Mouse (Mus musculus) heart, embryonic 12.5 days (tissue): ENCODE results near the gene Ninl. TPM values are rescaled to one million over a fixed set of nuclear protein-coding genes. Genes with fewer than 3 reads are reported as not detected.
A peak's percentile ranks its signal among the peaks of the same experiment; 100 is the strongest.

Experiments used
- ATAC-seq: fragments of 200-750 bp; cut with Nextera tagmentation; 2 replicates; pipeline ENCODE4 v1.8.0; 2017; ENCODE audit warnings: moderate TSS enrichment, moderate library complexity; ENCODE audit not compliant: insufficient number of reproducible peaks, low FRiP score
- H3K27ac ChIP-seq: fragments of 300-500 bp; sonication (generic); 2 replicates; pipeline ENCODE4 v1.5.1; 2016; ENCODE audit warnings: mild to moderate bottlenecking, moderate library complexity; ENCODE audit not compliant: poor library complexity, severe bottlenecking
- H3K27me3 ChIP-seq: fragments of 300-500 bp; sonication (generic); replicated peaks from 2 replicates; pipeline ENCODE4 v1.6.1; 2016; ENCODE audit warnings: mild to moderate bottlenecking, moderate library complexity
- H3K36me3 ChIP-seq: fragments of 300-500 bp; sonication (generic); 2 replicates; pipeline ENCODE4 v1.6.1; 2016; ENCODE audit warnings: mild to moderate bottlenecking, moderate library complexity
- H3K4me1 ChIP-seq: fragments of 300-500 bp; sonication (generic); replicated peaks from 2 replicates; pipeline ENCODE4 v1.6.1; 2016; ENCODE audit warnings: mild to moderate bottlenecking
- H3K4me2 ChIP-seq: fragments of 300-500 bp; sonication (generic); 2 replicates; pipeline ENCODE4 v1.6.1; 2016; ENCODE audit warnings: mild to moderate bottlenecking, moderate library complexity
- H3K4me3 ChIP-seq: fragments of 300-500 bp; sonication (generic); 2 replicates; pipeline ENCODE4 v1.5.1; 2016; ENCODE audit warnings: mild to moderate bottlenecking
- H3K9ac ChIP-seq: fragments of 300-500 bp; sonication (generic); 2 replicates; pipeline ENCODE4 v1.6.1; 2016; ENCODE audit warnings: mild to moderate bottlenecking, moderate library complexity
- H3K9me3 ChIP-seq: fragments of 300-500 bp; sonication (generic); replicated peaks from 2 replicates; pipeline ENCODE4 v1.6.1; 2016; ENCODE audit warnings: mild to moderate bottlenecking, moderate library complexity
- WGBS: fragments of 180-500 bp; shearing (Covaris S2); methylation state at CpG from one replicate; pipeline ENCODE4 v1.1.7; 2016; 5-methylcytosine and 5-hydroxymethylcytosine counted together
- polyA plus RNA-seq: library from polyadenylated mRNA; unstranded; fragments of >200 nt; fragmentation: Nextera tagmentation; extraction: Ambion mirVana; gene quantifications from 2 replicates; pipeline ENCODE4 v1.2.1, GENCODE M21; 2016

Gene Ninl
- polyA plus RNA-seq, 1 experiment from 2014 or later: 8.4 TPM

DNA sequence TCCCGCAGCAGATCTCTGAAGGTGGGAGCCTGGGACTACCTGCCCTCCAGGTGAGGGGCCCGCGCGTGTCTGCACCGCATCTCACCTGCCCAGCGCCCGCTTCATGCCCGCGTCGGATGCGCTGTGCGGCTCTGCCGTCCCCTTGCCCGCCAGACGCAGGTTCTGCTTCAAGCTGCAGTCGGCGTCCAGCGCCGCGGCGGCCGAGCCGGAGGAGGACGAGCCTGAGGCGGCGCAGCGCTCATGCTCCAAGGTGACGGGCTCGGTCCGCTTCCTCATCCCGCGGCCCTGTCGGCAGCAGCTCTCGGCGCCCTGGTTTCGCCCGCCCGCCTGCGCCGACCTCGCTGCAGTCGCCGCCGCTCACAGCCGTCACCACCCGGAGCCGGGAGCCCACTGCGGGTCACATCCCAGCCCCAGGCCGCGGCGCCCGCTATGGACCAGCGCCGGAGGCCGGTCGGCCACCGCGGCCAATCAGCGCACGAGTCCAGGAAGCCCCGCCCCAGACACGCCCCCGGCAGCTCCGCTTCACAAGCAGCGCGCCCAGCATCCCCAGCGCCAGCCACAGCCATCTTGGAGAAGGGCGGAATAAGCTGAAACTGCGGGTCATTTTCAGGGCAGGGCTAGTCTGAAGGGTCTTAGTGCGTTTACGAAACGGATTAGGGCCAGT is 134.8 kb downstream of the Ninl start, which contains the start of gene Abhd12:
Gene Abhd12 (minus strand): TSS at position 470 of the 664 bp plus-strand sequence.
- Histone ChIP-seq H3K27ac (peak within 1 kb of the TSS; percentile 78), H3K9ac (peak within 1 kb of the TSS; percentile 96), H3K4me3 (peak within 1 kb of the TSS; percentile 99), H3K27me3 (no peaks in the 10 kb centered on the region), H3K36me3 (peaks cover 6% of the 10 kb centered on the region; the same call in 1 of the 2 replicates), H3K4me1 (peaks cover 9% of the 10 kb centered on the region), H3K9me3 (no peaks in the 10 kb centered on the region), H3K4me2 (peak within 1 kb of the TSS; percentile 96)
- under 1% methylated on average over 72 of the region's 72 CpGs for WGBS
- peak; percentile 99 for ATAC-seq

DNA sequence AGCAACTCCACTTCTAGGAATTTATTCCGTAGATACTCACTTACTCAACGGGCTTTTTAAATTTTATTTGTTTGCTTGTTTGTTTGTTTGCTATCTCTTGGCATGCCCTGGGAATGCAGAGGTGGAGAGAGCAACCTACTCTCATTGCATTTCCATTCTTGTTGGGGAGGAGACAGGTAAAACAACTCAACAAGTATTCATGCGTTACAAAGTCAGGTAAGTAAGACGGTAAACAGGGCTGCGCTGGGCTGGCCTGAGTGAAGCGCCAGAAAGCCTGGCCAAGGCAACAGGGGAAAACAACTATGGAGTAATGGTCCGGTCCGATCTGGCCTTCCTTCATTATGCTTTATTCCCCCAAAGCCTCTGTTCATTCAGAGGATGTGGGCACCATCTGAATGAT is 136.8 kb downstream of the Ninl start:
- no peak overlapping the region for H3K4me2 ChIP-seq
- peaks cover 6% of the 10 kb centered on the region; the same call in 1 of the 2 replicates for H3K36me3 ChIP-seq
- H3K9me3 ChIP-seq: no peaks in the 10 kb centered on the region
- 89% methylated on average over 8 of the region's 8 CpGs for WGBS
- H3K9ac ChIP-seq: no peak overlapping the region
- H3K27me3 ChIP-seq: no peaks in the 10 kb centered on the region
- H3K4me1 ChIP-seq: peaks cover 9% of the 10 kb centered on the region
- no peak overlapping the region for H3K4me3 ChIP-seq
- H3K27ac ChIP-seq: no peak overlapping the region
- no peak for ATAC-seq

DNA sequence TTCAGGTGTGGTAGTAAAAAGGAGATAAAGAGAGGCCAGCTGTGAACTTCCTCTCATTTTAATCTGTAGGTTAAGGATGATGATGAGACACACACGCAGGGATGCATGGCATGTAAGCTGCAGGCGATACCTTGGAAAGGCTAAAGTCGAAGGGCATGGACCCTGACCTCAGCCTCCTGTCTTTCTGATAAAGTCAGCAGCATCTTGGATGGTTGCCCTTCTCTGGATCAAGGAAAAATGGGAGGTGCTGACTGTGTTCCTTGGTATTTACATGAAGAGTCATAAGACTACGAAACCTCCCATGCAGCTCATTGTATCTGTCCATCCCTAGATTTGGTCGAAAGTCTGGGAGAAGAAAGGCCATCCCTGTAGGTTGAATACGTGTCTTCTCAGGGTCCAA is 138.8 kb downstream of the Ninl start:
- Histone ChIP-seq H3K36me3 (peaks cover 6% of the 10 kb centered on the region; the same call in 1 of the 2 replicates), H3K27ac (no peak overlapping the region), H3K9me3 (no peaks in the 10 kb centered on the region), H3K4me3 (no peak overlapping the region), H3K27me3 (no peaks in the 10 kb centered on the region), H3K4me2 (no peak overlapping the region), H3K4me1 (peaks cover 9% of the 10 kb centered on the region), H3K9ac (no peak overlapping the region)
- ATAC-seq: no peak
- WGBS: 81% methylated on average over 6 of the region's 6 CpGs

DNA sequence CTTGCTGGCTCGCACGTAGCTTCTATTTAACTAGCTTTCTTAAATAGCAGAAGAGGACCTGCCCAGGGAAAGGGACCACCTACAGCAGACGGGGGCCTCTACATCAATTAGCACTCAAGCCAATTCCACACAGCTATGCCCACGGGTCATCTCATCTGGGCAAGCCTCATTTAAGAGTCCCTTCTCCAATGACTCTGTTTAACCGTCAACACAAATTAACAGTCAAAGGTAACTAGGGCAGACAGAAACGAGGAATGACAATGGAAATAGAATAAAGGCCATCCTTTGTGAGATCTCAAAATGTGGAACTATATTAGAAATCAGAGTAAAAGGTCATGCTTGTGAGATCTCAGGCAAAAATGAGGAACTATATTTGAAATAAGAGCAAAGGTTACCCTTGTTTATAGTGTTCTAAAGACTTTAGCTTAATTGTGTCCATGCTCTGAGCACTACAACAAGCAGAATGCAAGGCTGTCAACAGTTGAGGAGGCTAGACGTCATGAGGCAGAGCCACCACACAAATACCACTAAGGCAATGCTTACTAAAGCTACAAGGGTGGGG is 143.4 kb downstream of the Ninl start:
- no peak for ATAC-seq
- WGBS: 82% methylated on average over 7 of the region's 7 CpGs
- Histone ChIP-seq H3K4me3 (no peak overlapping the region), H3K27ac (no peak overlapping the region), H3K36me3 (peaks cover 6% of the 10 kb centered on the region; the same call in 1 of the 2 replicates), H3K4me2 (no peak overlapping the region), H3K4me1 (peaks cover 3% of the 10 kb centered on the region; the same call in 1 of the 2 replicates), H3K27me3 (no peaks in the 10 kb centered on the region), H3K9ac (no peak overlapping the region), H3K9me3 (no peaks in the 10 kb centered on the region)

DNA sequence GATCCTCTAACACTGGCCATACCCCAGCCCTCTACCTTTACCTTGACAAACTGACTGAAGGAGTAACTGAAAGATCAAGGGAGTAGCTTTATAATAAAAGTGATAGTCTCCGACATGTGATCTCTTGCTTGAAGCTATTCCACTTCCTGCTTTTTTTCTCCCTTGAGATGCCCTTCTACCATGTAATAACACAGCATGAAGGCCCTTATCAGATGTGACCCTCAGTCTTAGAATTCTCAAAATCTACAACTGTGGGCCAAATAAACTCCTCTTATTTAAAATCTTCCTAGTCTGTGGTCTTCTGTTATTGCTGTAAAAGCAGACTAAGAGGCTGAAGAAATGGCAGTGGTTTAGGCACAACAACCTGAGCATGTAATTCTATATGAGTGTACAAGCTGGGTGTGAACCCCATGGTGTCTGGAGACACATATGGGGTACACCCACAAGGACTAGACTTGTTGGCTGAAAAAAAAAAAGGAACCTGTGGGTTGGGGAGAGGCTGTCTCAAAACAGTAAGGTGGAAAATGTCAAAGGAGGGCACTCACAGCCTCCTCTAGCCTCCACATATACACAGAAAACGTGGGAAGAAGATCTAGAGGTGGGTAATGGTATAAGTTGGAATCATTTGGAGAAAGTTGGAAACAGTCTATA is 144.4 kb downstream of the Ninl start:
- no peaks in the 10 kb centered on the region; the same call in 1 of the 2 replicates for H3K4me1 ChIP-seq
- no peaks in the 10 kb centered on the region for H3K9me3 ChIP-seq
- no peak overlapping the region for H3K9ac ChIP-seq
- H3K4me3 ChIP-seq: no peak overlapping the region
- ATAC-seq: no peak
- H3K36me3 ChIP-seq: no peaks in the 10 kb centered on the region
- WGBS: 84% methylated on average over 2 of the region's 2 CpGs
- H3K4me2 ChIP-seq: no peak overlapping the region
- no peaks in the 10 kb centered on the region for H3K27me3 ChIP-seq
- no peak overlapping the region for H3K27ac ChIP-seq

DNA sequence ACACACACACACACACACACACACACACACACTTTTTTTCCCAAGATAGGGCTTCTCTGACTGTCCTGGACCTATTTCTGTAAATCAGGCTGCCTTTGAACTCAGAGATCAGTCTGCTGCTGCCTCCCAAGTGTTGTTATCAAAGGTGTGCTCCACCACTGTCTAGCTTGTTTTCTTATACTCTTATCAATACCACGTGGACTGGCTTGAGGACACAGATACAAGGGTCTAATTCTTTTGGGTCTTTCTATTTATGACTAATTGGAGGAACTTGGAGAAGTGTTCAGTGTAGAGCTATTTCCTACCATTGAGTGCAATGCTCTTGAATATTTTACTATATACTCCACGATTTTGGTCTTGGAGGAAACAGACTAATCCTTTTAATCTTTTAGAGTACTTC is 151.8 kb downstream of the Ninl start:
- Histone ChIP-seq H3K36me3 (no peaks in the 10 kb centered on the region), H3K4me3 (no peak overlapping the region), H3K27me3 (no peaks in the 10 kb centered on the region), H3K9ac (no peak overlapping the region), H3K9me3 (no peaks in the 10 kb centered on the region), H3K4me1 (peaks cover 20% of the 10 kb centered on the region), H3K4me2 (no peak overlapping the region), H3K27ac (no peak overlapping the region)
- no peak for ATAC-seq
- WGBS: 41% methylated on average over 2 of the region's 2 CpGs

DNA sequence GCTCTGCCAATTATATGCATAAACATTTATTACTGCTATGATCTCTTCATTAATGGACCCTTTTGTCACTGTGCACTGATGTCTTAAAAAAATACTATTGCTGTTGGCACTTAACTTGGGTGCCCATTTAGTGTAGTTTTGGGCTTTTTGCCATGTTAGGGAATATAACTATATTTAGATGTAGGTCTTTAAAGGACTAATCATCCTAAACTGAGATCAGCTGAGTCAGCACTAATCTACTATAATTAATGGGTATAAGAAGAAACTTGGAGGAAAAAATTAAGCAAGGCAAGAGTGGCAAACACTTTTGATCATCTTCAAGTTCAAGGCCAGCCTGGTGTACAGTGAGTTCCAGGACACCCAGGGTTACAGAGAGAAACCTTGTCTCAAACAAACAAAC is 152.9 kb downstream of the Ninl start:
- no peaks in the 10 kb centered on the region for H3K9me3 ChIP-seq
- ATAC-seq: no peak
- H3K27ac ChIP-seq: no peak overlapping the region
- H3K4me3 ChIP-seq: no peak overlapping the region
- H3K27me3 ChIP-seq: no peaks in the 10 kb centered on the region
- H3K36me3 ChIP-seq: no peaks in the 10 kb centered on the region
- H3K4me2 ChIP-seq: no peak overlapping the region
- peaks cover 20% of the 10 kb centered on the region for H3K4me1 ChIP-seq
- H3K9ac ChIP-seq: no peak overlapping the region

DNA sequence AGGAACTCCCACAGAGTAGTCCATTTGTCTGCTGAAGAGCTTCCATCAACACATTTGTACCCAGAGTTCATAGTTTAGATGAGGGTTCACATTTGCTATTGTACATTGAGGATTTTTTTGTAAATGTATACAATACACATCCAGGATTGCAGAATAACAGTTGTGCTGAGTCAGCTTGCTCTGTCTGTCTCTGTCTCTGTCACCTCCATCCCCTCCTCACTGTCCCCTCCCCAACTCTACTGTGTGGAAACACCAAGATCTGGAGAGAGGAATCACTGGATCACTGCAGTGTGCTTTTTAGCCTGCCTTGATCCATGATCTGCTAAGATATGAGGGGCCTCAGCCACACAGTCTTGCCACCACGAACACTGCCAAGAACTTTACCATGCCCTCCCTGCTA is 153.4 kb downstream of the Ninl start:
- 68% methylated on average over 1 of the region's 1 CpGs for whole genome bisulfite sequencing
- no peaks in the 10 kb centered on the region for H3K27me3 ChIP-seq
- no peak overlapping the region for H3K4me3 ChIP-seq
- H3K27ac ChIP-seq: no peak overlapping the region
- no peak overlapping the region for H3K4me2 ChIP-seq
- peaks cover 20% of the 10 kb centered on the region for H3K4me1 ChIP-seq
- no peaks in the 10 kb centered on the region for H3K36me3 ChIP-seq
- ATAC-seq: no peak
- no peak overlapping the region for H3K9ac ChIP-seq
- no peaks in the 10 kb centered on the region for H3K9me3 ChIP-seq

DNA sequence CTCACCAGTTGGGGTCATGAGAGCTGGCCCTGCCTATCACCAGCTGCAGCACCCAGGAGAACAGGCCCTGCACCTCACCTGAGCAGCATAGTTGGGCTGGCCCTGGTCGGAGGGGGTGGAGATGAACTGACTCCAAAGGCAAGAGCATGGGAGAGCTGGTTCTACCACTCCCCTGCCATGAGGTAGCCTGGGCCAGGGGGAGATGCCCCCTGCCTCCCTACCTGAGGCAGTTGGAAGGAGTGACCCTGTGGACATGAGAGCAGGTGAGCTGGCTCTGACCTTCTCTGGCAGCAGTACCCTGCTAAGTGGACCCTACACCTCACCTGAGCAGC is 154.4 kb downstream of the Ninl start:
- H3K36me3 ChIP-seq: no peaks in the 10 kb centered on the region
- no peak overlapping the region for H3K4me3 ChIP-seq
- no peaks in the 10 kb centered on the region for H3K27me3 ChIP-seq
- H3K4me2 ChIP-seq: no peak overlapping the region
- ATAC-seq: no peak
- no peaks in the 10 kb centered on the region for H3K9me3 ChIP-seq
- 89% methylated on average over 1 of the region's 1 CpGs for WGBS
- H3K27ac ChIP-seq: no peak overlapping the region
- H3K9ac ChIP-seq: no peak overlapping the region
- peaks cover 20% of the 10 kb centered on the region for H3K4me1 ChIP-seq
